Mouse (Mus musculus): ENCODE data around the gene Thy1. TPM values are rescaled to one million over a fixed set of nuclear protein-coding genes. Genes with fewer than 3 reads are reported as not detected.
A peak's percentile ranks its signal among the peaks of the same experiment; 100 is the strongest.

Gene Thy1
- total RNA-seq, 1 experiment = 10.2 TPM

GRCm38 (mm10) chr9:44087761-44088455 lies 44.7 kb downstream of the Thy1 start:
- H3K9me3 ChIP-seq (ENCODE audit: control insufficient read depth, insufficient read depth, low read depth, low read length) = no peaks in the 10 kb centered on the region
- H3K27ac ChIP-seq (ENCODE audit: insufficient read depth, low read depth, low read length, poor library complexity, severe bottlenecking) = no peak overlapping the region
- in situ Hi-C loops (cut with MboI; ENCODE audit: low sequenced_read_pairs in 2 of 2, unreplicated experiment in 2 of 2) = no loop called here
- peaks cover 4 to 27% of the 10 kb centered on the region in 2 experiments for H3K4me1 ChIP-seq (ENCODE audit: control insufficient read depth in 2 of 2, insufficient read depth in 2 of 2, low read length in 2 of 2, poor library complexity in 1 of 2)
- H3K36me3 ChIP-seq (ENCODE audit: control insufficient read depth, insufficient read depth, low read length, poor library complexity, severe bottlenecking) = no peaks in the 10 kb centered on the region; the same call in 1 of the 2 replicates
- H3K4me3 ChIP-seq (ENCODE audit: insufficient read depth in 1 of 2, low read depth in 1 of 2, low read length in 2 of 2, poor library complexity in 1 of 2, severe bottlenecking in 1 of 2) = no peak overlapping the region
- no peak for DNase-seq (ENCODE audit: low read depth, low spot score)
- H3K9ac ChIP-seq (ENCODE audit: insufficient read depth, low read depth, low read length, poor library complexity, severe bottlenecking) = no peak overlapping the region
- TF ChIP-seq ZC3H11A (IDR thresholded peaks at IDR 0.05; ENCODE audit: borderline replicate concordance, low read depth, low read length) (no peak), ZNF384 (IDR thresholded peaks at IDR 0.05; ENCODE audit: low read depth, low read length) (no peak), CHD2 (IDR thresholded peaks at IDR 0.05; ENCODE audit: low read depth, low read length) (no peak), HCFC1 (IDR thresholded peaks at IDR 0.05; ENCODE audit: borderline replicate concordance, insufficient read depth, low read length) (no peak), MAFK (IDR thresholded peaks at IDR 0.05; ENCODE audit: insufficient read depth, low read depth, low read length) (no peak)

DNA sequence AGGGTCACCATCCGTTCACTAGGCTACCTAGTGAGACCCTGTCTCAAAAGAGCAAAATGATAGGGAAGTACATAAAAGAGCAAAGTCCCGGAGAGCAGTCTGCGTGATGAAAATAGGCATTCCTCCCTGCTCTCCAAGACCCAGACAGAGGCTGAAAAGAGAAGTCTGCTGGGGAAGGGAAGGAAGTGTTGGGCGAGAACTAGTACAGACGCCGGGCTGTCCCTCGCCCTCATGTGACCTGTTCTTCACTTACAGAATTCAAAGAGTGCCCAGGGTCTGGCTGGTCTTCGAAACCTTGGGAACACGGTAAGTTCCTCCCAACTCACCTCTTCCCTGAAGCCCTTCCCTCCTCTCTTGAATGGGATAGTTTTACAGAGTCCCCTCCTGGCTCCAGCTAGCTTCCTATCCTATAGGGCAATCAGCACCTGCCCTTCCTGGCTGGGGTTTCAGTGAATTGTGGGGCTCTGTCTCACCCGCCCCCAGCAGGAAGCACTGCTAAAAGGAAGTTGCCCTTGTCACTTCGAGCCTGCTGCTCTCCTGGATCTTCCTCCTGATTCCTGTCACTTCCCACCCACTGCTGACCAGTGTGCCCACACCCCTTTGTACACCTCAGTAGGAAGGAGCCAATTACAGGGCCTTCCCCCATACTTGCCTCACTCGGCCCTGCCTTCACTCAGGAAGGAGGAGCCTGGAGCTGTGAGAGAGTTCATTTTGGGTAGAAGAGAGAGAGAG lies 45.9 kb downstream of the Thy1 start:
- in situ Hi-C loops (cut with MboI; ENCODE audit: low sequenced_read_pairs in 2 of 2, unreplicated experiment in 2 of 2) = no loop called here

DNA sequence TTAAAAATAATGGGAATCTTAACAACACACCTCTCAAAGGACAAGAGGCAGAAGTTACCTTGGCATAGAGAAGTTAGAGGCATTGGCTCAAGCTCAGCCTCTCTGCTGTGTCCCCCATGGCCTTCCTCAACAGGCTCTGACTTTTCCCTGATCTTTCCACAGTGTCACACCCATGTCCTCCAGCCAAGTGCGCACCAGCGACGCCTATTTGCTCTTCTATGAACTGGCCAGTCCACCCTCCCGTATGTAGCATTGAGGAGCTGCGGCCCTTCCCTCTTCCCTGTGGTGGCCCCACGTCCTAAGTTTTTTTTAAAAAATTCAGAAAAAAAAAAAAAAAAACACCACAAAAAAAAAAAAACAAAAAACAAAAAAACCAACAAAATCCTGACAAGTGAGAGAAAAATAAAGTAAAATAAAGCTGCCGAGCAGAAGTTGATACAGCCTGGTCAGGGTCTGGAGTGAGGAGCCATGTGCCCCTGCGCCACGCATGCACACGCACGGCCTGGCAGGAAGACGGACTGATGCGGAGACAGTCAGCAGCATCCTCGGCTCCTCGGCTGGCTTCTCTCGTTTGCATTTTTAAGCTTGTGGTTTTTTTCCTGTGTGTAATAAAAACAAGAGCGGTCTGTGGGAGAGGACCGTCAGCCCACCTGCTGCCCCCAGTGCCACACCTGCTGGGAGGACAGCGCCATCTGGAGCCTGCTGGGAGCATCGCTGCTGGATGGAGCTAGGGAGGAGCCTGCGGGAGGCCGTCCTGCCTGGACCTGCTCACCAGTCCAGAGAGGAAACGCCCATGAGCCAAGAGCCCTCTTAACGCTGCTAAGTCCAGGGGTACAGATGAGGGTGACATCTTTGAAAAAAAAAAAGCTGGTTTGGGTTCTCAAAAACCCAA lies 50.7 kb downstream of the Thy1 start:
- H3K27ac ChIP-seq (ENCODE audit: insufficient read depth, low read depth, low read length, poor library complexity, severe bottlenecking) = no peak overlapping the region
- TF ChIP-seq ZC3H11A (IDR thresholded peaks at IDR 0.05; ENCODE audit: borderline replicate concordance, low read depth, low read length) = peak; percentile 34; the same call in 1 of the 2 replicates
- no peak for TF ChIP-seq CHD2 (IDR thresholded peaks at IDR 0.05; ENCODE audit: low read depth, low read length)
- peak; percentile 61; the same call in 1 of the 2 replicates for TF ChIP-seq ZNF384 (IDR thresholded peaks at IDR 0.05; ENCODE audit: low read depth, low read length)
- no peak for TF ChIP-seq MAFK (IDR thresholded peaks at IDR 0.05; ENCODE audit: insufficient read depth, low read depth, low read length)
- H3K9me3 ChIP-seq (ENCODE audit: control insufficient read depth, insufficient read depth, low read depth, low read length) = no peaks in the 10 kb centered on the region
- H3K4me3 ChIP-seq (ENCODE audit: insufficient read depth in 1 of 2, low read depth in 1 of 2, low read length in 2 of 2, poor library complexity in 1 of 2, severe bottlenecking in 1 of 2) = no peak overlapping the region
- peaks cover 4% of the 10 kb centered on the region; the same call in 1 of the 2 replicates for H3K36me3 ChIP-seq (ENCODE audit: control insufficient read depth, insufficient read depth, low read length, poor library complexity, severe bottlenecking)
- DNase-seq (ENCODE audit: low read depth, low spot score) = no peak
- peaks cover 0 to 14% of the 10 kb centered on the region in 2 experiments; a peak in 3 of 4 replicates for H3K4me1 ChIP-seq (ENCODE audit: control insufficient read depth in 2 of 2, insufficient read depth in 2 of 2, low read length in 2 of 2, poor library complexity in 1 of 2)
- in situ Hi-C loops (cut with MboI; ENCODE audit: low sequenced_read_pairs in 2 of 2, unreplicated experiment in 2 of 2) = no loop called here
- H3K9ac ChIP-seq (ENCODE audit: insufficient read depth, low read depth, low read length, poor library complexity, severe bottlenecking) = no peak overlapping the region

More for the DNA sequence above, 45.9 kb downstream of the Thy1 start:
- H3K36me3 ChIP-seq (ENCODE audit: control insufficient read depth, insufficient read depth, low read length, poor library complexity, severe bottlenecking) = peaks cover 4% of the 10 kb centered on the region; the same call in 1 of the 2 replicates
- no peak overlapping the region for H3K4me3 ChIP-seq (ENCODE audit: insufficient read depth in 1 of 2, low read depth in 1 of 2, low read length in 2 of 2, poor library complexity in 1 of 2, severe bottlenecking in 1 of 2)
- no peak overlapping the region for H3K27ac ChIP-seq (ENCODE audit: insufficient read depth, low read depth, low read length, poor library complexity, severe bottlenecking)
- no peak for DNase-seq (ENCODE audit: low read depth, low spot score)
- H3K9ac ChIP-seq (ENCODE audit: insufficient read depth, low read depth, low read length, poor library complexity, severe bottlenecking) = no peak overlapping the region
- H3K9me3 ChIP-seq (ENCODE audit: control insufficient read depth, insufficient read depth, low read depth, low read length) = no peaks in the 10 kb centered on the region
- peaks cover 4 to 26% of the 10 kb centered on the region in 2 experiments for H3K4me1 ChIP-seq (ENCODE audit: control insufficient read depth in 2 of 2, insufficient read depth in 2 of 2, low read length in 2 of 2, poor library complexity in 1 of 2)
- TF ChIP-seq CHD2 (IDR thresholded peaks at IDR 0.05; ENCODE audit: low read depth, low read length) (no peak), ZC3H11A (IDR thresholded peaks at IDR 0.05; ENCODE audit: borderline replicate concordance, low read depth, low read length) (no peak), MAFK (IDR thresholded peaks at IDR 0.05; ENCODE audit: insufficient read depth, low read depth, low read length) (no peak), ZNF384 (IDR thresholded peaks at IDR 0.05; ENCODE audit: low read depth, low read length) (no peak), HCFC1 (IDR thresholded peaks at IDR 0.05; ENCODE audit: borderline replicate concordance, insufficient read depth, low read length) (no peak)

DNA sequence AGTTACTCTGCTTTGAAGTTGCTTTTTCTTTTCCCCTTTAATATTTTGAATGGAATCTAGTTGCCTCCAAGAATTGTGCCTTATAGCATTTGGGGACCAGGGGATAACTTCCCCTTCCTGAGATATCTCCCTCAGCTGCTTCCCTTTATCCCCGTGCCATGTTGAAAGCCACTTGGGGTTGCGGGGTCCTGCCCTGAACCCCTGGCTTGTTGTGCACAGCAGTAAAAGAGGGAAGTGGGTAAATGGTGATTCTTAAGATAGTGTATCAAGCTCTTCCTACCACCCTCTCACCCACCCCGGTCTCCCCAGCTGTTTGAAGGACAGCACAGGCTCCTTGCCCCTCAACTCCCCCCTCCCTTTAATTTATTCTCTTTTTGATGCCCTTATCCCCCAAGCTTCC lies 51.6 kb downstream of the Thy1 start:
- Histone ChIP-seq H3K9me3 (ENCODE audit: control insufficient read depth, insufficient read depth, low read depth, low read length) (no peaks in the 10 kb centered on the region), H3K4me1 (ENCODE audit: control insufficient read depth in 2 of 2, insufficient read depth in 2 of 2, low read length in 2 of 2, poor library complexity in 1 of 2) (peaks cover 0 to 7% of the 10 kb centered on the region in 2 experiments; a peak in 2 of 4 replicates), H3K27ac (ENCODE audit: insufficient read depth, low read depth, low read length, poor library complexity, severe bottlenecking) (no peak overlapping the region), H3K36me3 (ENCODE audit: control insufficient read depth, insufficient read depth, low read length, poor library complexity, severe bottlenecking) (peaks cover 4% of the 10 kb centered on the region; the same call in 1 of the 2 replicates), H3K4me3 (ENCODE audit: insufficient read depth in 1 of 2, low read depth in 1 of 2, low read length in 2 of 2, poor library complexity in 1 of 2, severe bottlenecking in 1 of 2) (no peak overlapping the region), H3K9ac (ENCODE audit: insufficient read depth, low read depth, low read length, poor library complexity, severe bottlenecking) (no peak overlapping the region)
- in situ Hi-C loops (cut with MboI; ENCODE audit: low sequenced_read_pairs in 2 of 2, unreplicated experiment in 2 of 2) = no loop called here
- no peak for DNase-seq (ENCODE audit: low read depth, low spot score)
- TF ChIP-seq ZNF384 (IDR thresholded peaks at IDR 0.05; ENCODE audit: low read depth, low read length) = no peak
- no peak for TF ChIP-seq ZC3H11A (IDR thresholded peaks at IDR 0.05; ENCODE audit: borderline replicate concordance, low read depth, low read length)
- TF ChIP-seq MAFK (IDR thresholded peaks at IDR 0.05; ENCODE audit: insufficient read depth, low read depth, low read length) = no peak
- no peak for TF ChIP-seq HCFC1 (IDR thresholded peaks at IDR 0.05; ENCODE audit: borderline replicate concordance, insufficient read depth, low read length)
- no peak for TF ChIP-seq CHD2 (IDR thresholded peaks at IDR 0.05; ENCODE audit: low read depth, low read length)

Data from ES-E14 (cell line).